Mouse (Mus musculus): Measurements from ENCODE around the gene Lonp2. TPM values are rescaled to one million over a fixed set of nuclear protein-coding genes. Genes with fewer than 3 reads are reported as not detected.

Gene Lonp2
- polyA plus RNA-seq (2021; fragmentation: Nextera tagmentation) = 61.6 and 66.4 TPM in 2 replicates
- long read RNA-seq, experiment 1, transcript Lonp2-201 (15 exons, 2,860 nt) = major isoform, 69 of 140 reads
- long read RNA-seq, experiment 1, transcript Lonp2-203 (13 exons, 2,372 nt) = minor isoform, 17 of 140 reads
- long read RNA-seq, experiment 1, partial matches to known transcripts = 47 of 140 reads
- long read RNA-seq, experiment 1, other reads (novel, unspliced or antisense) = 7 of 140 reads
- long read RNA-seq, experiment 2, transcript Lonp2-201 (15 exons, 2,860 nt) = major isoform, 432 of 527 reads
- long read RNA-seq, experiment 2, transcript Lonp2-203 (13 exons, 2,372 nt) = minor isoform, 43 of 527 reads
- long read RNA-seq, experiment 2, partial matches to known transcripts = 22 of 527 reads
- long read RNA-seq, experiment 2, other reads (novel, unspliced or antisense) = 30 of 527 reads

DNA sequence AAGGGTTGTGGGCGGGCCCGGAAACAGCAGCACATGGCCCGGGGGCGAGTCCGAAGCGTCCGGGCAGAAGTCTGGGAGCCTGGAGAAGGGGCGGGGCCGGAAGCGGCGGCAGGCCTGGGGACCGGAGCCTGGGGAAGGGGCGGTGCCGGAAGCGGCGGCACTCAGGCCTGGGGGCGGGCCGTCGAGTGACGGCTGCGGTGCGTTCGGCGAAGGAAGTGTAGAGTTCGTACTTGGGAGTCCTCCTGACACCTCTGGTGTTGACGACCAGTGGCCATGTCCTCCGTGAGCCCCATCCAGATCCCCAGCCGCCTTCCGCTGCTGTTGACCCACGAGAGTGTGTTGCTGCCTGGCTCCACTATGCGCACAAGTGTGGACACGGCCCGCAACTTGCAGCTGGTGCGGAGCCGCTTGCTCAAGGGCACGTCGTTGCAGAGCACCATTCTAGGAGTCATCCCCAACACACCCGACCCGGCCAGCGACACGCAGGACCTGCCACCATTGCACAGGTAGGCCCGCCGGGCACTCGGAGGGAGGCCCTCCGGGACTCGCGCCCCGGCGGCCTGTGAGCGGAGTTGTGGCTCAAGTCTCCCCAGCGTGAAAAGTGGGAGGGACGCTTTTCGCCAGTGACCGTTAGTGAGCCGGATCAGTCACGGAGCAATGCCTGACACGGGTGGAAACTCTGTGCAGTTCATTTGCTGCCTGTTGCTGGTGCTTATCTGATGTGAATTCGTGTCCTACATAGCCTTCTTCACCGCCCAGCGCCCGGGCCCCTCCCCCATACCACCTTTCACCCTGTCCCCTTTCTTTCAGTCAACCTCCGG lies at the start of gene Lonp2:
TSS of gene Lonp2 (plus strand) at position 133 of the 821 bp plus-strand sequence.

DNA sequence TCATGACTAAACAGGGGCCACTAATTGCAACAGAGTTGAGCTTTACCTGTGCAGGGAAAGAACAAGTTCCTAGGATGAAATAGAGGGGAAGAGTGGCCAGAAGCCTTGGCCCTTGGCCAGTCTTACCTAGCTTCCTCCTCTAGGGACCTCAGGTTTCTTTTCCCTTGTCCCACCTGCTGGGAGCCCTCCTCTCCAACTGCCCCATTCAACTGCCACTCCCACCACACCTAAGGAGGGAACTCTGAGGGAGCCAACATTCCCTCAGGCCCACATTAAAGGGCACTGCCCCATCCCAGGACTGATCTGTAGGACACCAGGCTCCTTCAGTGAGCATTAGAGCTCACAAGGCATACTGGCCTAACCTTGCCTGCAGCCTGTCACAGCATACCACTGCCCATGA lies 43.4 kb upstream of the Lonp2 start, which contains the start of gene Abcc12:
TSS of gene Abcc12 (minus strand) at position 229 of the 400 bp plus-strand sequence.

DNA sequence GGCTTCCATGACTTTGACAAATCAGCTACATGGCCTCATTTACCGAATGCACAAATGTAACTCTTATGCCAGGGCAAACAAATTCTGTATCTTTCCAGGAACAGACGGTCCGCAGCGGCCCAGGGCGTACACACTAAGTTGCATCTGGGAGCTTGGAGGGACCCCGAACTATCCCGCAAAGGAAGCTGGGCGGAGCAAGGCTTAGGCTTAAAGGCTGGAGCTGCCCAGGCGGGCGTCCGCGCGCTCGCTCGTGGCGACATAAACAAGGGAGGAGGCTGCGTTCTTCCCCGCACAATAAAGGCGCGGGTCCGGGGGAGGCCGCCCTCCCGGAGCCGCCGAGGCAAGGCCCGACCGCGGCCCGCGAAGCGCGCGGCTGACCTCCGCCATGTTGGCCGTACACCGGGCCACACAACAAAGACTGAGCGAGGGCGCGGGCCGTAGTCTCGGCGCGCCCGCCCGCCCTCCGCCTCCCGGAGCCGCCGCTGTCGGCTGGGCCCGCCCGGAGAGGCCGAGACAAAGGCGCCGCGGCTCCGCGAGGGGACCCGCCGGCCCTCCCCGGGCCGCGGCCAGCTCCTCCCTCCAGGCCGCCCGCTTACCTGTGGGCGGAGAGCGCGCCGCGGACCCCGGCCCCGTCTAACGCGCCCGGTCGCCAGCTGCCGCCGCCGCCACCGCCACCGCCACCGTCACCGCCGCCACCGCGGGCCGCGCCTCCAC lies 121.5 kb downstream of the Lonp2 start, which contains the start of the genes Gm10638 and Siah1a:
TSS of gene Gm10638 (plus strand) at position 479 of the 714 bp plus-strand sequence.
TSS of gene Siah1a (minus strand) at position 714 of the 714 bp plus-strand sequence.

Small RNAs within 50 kb of the gene (microRNA-seq; reads per million reads assigned to microRNA genes)
- not detected for gene Gm44348

Other genes with a start within 250 kb of the Lonp2 start
- 0.13 and 0.14 TPM in 2 replicates for gene Abcc12, start 43.4 kb upstream of the Lonp2 start, polyA plus RNA-seq (2021; fragmentation: Nextera tagmentation)
- 0.33 and 0.64 TPM in 2 replicates for gene Gm10638, start 121.7 kb downstream of the Lonp2 start, polyA plus RNA-seq (2021; fragmentation: Nextera tagmentation)
- gene Siah1a, start 121.9 kb downstream of the Lonp2 start, polyA plus RNA-seq (2021; fragmentation: Nextera tagmentation) = 3.5 and 5.5 TPM in 2 replicates

Data from layer of hippocampus, adult 6 months (tissue).